Mouse (Mus musculus) urinary bladder, adult 18-20 months (tissue): ENCODE results near the gene Rps13.

Experiments used
- DNase-seq, 2 experiments: peaks; one replicate each; pipeline ENCODE4 v3.0.0; 2022; ENCODE audit warnings: low spot score in 2 of 2, mixed read lengths in 2 of 2

The Rps13 gene

DNA sequence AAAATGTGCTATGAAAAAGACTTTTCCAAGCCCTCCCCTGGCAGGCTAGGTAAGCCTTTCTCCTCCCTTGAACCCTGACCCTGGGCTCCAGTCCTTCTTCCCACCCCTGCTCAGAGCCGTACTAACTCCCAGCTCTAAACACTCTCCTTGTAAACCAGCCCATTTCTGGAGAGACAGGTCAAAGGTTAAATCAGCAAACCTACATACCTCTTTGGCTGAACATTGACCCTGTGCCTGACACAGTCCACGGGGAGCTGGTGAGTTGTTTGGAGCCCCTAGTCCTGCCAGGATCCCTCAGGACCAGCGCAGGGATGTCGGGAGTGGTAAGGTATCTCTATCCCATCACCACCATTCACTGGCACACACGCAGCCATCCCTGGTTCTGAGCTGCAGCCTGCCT lies 41.6 kb downstream of the Rps13 start:
- DNase-seq: no peak

DNA sequence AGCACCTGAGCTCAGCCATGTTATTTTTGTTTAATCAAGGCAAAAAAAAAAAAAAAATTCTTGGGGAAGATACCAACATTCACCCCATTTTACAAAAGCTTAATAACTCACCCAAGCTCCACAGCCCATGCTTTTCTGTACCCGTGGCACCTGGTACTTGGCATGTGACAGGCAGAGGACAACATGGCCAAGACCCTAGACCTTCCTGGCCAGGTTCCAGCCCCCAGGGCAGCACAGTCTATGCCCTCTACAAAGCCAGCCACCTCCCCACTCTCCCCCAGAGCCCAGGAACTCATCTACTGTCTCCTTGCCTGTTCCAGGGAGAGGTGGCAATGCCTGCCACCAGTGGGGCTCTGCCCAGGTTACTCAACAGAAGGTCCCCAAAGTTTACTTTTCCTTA lies 43.4 kb downstream of the Rps13 start:
- no peak for DNase-seq

DNA sequence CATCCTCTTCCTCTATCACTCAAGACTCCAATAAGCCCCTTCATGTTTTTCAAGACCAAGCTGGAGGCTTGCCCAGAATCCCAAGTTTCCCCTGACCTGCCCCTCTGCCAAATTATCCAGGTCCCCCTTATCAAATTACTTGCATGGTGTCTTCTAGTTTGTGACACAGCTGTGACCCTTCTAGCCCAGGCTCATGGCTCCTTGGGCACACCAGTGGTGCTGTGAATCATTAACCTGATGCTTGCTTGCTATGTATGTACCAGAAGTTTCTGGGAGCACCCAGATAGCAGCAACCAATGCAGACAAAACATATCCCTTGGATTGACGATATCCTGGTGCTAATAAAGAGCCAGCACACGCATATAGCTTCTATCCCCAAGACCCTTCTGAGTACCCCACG lies 45.0 kb downstream of the Rps13 start:
- DNase-seq: no peak

GRCm38 (mm10) chr7:116287959-116288358 lies 46.0 kb downstream of the Rps13 start:
- DNase-seq: no peak

DNA sequence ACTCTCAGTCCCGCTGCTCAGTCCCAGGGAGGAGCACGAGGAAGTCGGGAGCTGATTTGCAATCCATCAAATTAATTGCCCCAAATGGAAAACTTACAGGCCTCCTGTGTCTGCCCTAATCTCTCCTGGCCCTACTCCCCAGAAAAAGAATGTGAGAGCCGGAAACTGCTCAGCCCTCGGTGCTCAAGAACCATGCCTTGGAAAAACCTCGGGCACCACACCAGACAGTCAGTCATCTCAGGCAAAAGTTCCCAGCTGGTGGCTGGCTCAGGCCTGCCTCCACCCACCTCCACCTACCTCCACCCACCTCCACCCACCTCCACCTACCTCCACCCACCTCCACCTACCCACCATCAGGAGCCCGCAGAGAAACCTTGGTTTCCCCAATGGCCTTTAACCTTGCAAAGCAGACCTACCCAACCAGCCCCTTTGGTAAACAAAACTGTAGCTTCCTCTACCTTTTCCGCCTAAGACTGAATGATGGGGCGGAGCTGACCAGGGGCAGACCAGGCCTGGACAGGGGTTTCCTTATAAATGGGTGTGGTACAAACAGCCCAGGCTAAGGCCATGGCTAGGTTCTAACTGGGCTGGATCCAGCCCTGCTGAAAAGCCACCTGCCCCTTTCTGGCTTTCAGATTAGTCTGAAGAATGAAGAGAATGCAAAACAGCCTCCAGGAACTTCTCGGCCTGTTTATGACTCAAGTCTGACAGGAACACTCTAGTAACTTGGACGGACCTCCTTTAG lies 47.2 kb downstream of the Rps13 start:
- peak in 1 of 2 experiments; percentile 31 for DNase-seq

- DNase-seq: no peak
Measured at GRCm38 (mm10) chr7:116286173-116286572, 47.8 kb downstream of the Rps13 start.

DNA sequence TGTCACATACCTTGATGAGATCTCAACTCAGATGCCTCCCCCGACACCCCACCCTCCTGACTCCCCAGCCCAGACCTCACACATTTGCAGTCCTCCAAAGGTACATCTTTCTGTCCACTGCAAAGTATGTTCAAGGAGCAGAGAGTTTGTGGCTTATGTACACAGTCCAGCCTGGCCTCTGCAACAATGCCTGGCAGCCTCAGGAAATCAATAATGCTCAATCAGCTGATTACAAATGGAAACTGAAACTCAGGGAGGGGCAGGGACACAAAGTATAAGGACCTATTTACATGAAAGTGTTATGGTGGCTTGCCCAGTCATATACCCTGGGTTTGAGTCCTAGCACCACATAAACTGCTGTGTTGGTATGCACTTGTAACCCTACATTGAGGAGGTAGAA lies 48.8 kb downstream of the Rps13 start:
- no peak for DNase-seq

DNA sequence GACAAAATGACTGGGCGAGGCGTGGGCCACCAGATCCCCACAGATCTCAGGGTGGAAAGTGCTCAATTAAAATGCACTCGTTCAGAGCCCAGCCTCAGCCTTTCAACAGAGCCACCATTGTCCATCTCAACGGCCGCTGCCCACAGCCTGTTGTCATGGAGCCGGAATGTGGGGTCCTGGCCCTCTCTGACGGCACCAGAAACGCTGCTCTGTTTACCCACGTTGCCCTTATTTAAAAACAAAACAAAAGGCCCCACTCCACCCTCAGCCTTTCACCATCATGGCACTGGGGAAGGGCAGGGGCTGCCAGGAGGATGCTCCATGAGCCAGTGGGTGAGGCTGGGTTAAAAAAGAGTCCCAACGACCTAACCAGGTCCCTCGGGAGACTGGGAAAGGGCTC lies 51.2 kb downstream of the Rps13 start:
- DNase-seq: no peak
